Mouse (Mus musculus): ENCODE data around the gene Mrps18a.

The Mrps18a gene

GRCm38 (mm10) chr17:46110402-46111289 is at the start of gene Mrps18a:
TSS of gene Mrps18a (plus strand) at chr17:46110986.
- DNase-seq (ENCODE audit: low spot score): peak; percentile 86

GRCm38 (mm10) chr17:46063283-46063973 is 47.4 kb upstream of the Mrps18a start:
- DNase-seq (ENCODE audit: low spot score): no peak

GRCm38 (mm10) chr17:46063974-46064312 is 46.8 kb upstream of the Mrps18a start:
- DNase-seq (ENCODE audit: low spot score): no peak

- no peak for DNase-seq (ENCODE audit: low spot score)
Measured at GRCm38 (mm10) chr17:46070046-46070445, 40.7 kb upstream of the Mrps18a start.

GRCm38 (mm10) chr17:46071531-46071930 is 39.3 kb upstream of the Mrps18a start:
- DNase-seq (ENCODE audit: low spot score): no peak

- peak; percentile 58 for DNase-seq (ENCODE audit: low spot score)
Measured at GRCm38 (mm10) chr17:46073730-46074301, 37.0 kb upstream of the Mrps18a start.

- DNase-seq (ENCODE audit: low spot score): no peak
Measured at GRCm38 (mm10) chr17:46074398-46075115, 36.2 kb upstream of the Mrps18a start.

GRCm38 (mm10) chr17:46075116-46075485 is 35.7 kb upstream of the Mrps18a start:
- DNase-seq (ENCODE audit: low spot score): no peak

GRCm38 (mm10) chr17:46075551-46076259 is 35.1 kb upstream of the Mrps18a start:
- no peak for DNase-seq (ENCODE audit: low spot score)

- no peak for DNase-seq (ENCODE audit: low spot score)
Measured at GRCm38 (mm10) chr17:46076260-46076551, 34.6 kb upstream of the Mrps18a start.

GRCm38 (mm10) chr17:46077921-46078534 is 32.8 kb upstream of the Mrps18a start:
- no peak for DNase-seq (ENCODE audit: low spot score)

GRCm38 (mm10) chr17:46079037-46079436 is 31.7 kb upstream of the Mrps18a start:
- DNase-seq (ENCODE audit: low spot score): no peak

GRCm38 (mm10) chr17:46080388-46080787 is 30.4 kb upstream of the Mrps18a start:
- no peak for DNase-seq (ENCODE audit: low spot score)

- DNase-seq (ENCODE audit: low spot score): no peak
Measured at GRCm38 (mm10) chr17:46081042-46081441, 29.7 kb upstream of the Mrps18a start.

GRCm38 (mm10) chr17:46081657-46082056 is 29.1 kb upstream of the Mrps18a start:
- no peak for DNase-seq (ENCODE audit: low spot score)

GRCm38 (mm10) chr17:46083381-46083780 is 27.4 kb upstream of the Mrps18a start:
- DNase-seq (ENCODE audit: low spot score): no peak

- peak; percentile 59 for DNase-seq (ENCODE audit: low spot score)
Measured at GRCm38 (mm10) chr17:46084091-46084501, 26.7 kb upstream of the Mrps18a start.

GRCm38 (mm10) chr17:46086341-46086870 is 24.4 kb upstream of the Mrps18a start:
- DNase-seq (ENCODE audit: low spot score): no peak

- no peak for DNase-seq (ENCODE audit: low spot score)
Measured at GRCm38 (mm10) chr17:46091351-46091750, 19.4 kb upstream of the Mrps18a start.

- DNase-seq (ENCODE audit: low spot score): no peak
Measured at GRCm38 (mm10) chr17:46091899-46092298, 18.9 kb upstream of the Mrps18a start.

- no peak for DNase-seq (ENCODE audit: low spot score)
Measured at GRCm38 (mm10) chr17:46098525-46098924, 12.3 kb upstream of the Mrps18a start.

Data from layer of hippocampus, adult 11-12 months (tissue).